Mouse (Mus musculus) ovary, adult 18-20 months (tissue): ENCODE measurements around the gene C1rl.
"Not testable (repeated sequence)": the region's sequence is repeated elsewhere in the genome, so short reads cannot be mapped to it uniquely, and the experiment has no call there.

ENCODE experiments used
- DNase-seq: peaks from one replicate; pipeline ENCODE4 v3.0.0; 2022; ENCODE audit warnings: low spot score, mixed read lengths

C1rl gene

GRCm38 (mm10) chr6:124492842-124493561, at the start of gene C1rl:
Gene C1rl (plus strand): TSS chr6:124493113.
- DNase-seq, result peak; percentile 84

- no peak for DNase-seq
These were observed 49.6 kb upstream of the C1rl start for GRCm38 (mm10) chr6:124443338-124443737.

GRCm38 (mm10) chr6:124446024-124446423, 46.9 kb upstream of the C1rl start:
- no peak for DNase-seq

GRCm38 (mm10) chr6:124446459-124446858, 46.5 kb upstream of the C1rl start:
- no peak for DNase-seq

GRCm38 (mm10) chr6:124447356-124447755, 45.6 kb upstream of the C1rl start:
- no peak for DNase-seq

GRCm38 (mm10) chr6:124448186-124448852, 44.6 kb upstream of the C1rl start:
- no peak for DNase-seq

- DNase-seq, result no peak
These were observed 43.8 kb upstream of the C1rl start for GRCm38 (mm10) chr6:124448959-124449667.

GRCm38 (mm10) chr6:124449668-124450383, 43.1 kb upstream of the C1rl start:
- no peak for DNase-seq

DNA sequence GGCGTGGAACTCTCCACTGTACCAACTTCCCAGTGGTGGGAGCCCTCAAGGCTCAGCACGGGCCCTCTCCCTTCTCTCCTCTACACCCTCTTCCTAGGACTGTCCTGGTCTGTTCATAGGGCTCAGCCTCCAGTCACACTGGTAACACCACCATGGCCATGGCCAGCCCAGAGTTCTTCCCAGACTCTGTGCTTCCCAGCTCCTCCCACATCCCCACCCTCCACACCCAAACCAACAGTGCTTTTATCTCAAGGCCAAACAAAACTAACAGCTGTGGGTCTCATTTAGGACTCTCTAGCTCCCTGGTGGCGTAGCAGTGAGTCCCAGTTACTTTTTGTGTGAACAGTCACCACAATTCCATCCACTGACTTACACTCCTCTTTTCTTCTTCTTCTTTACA, 40.9 kb upstream of the C1rl start:
- DNase-seq, result peak; percentile 23

GRCm38 (mm10) chr6:124453756-124454155, 39.2 kb upstream of the C1rl start:
- no peak for DNase-seq

DNA sequence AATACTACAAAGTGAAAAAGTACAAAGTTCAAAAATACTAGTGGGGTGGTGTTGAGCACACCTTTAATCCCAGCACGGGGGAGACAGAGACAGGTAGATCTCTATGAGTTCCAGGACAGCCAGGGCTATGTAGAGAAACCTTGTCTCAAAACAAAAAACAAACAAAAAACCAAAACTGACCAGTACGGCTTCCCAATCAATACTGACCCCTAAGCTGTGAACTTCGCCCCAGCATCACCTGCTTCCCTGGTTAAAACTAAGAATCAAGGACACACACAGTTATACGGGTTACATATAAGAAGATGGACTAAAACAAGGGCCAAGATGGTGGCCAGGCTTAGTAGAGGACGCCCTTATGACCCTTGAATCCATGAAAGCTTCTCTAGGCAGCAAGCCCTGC, 36.7 kb upstream of the C1rl start:
- DNase-seq, result no peak

GRCm38 (mm10) chr6:124457827-124458226, 35.1 kb upstream of the C1rl start:
- DNase-seq, result no peak

DNA sequence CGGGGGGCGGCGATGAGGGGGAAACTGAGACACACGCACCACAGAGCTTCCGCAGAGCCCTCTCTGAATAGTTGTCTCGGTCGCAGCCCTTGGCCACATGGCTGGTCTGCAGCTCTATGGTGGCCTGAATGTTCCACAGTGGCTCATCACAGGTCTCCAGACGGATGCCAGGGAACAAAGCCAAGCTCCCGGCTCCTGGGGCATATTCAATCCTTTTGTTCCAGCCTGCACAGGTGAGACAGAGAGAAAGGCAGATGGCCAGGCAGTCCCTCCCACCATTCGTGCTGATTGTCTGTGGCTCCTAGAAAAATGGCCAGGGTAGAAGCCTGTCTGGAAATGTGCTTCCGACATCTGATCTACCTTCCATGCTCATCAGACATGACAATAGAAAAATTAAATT, 34.4 kb upstream of the C1rl start:
- DNase-seq, result no peak

DNA sequence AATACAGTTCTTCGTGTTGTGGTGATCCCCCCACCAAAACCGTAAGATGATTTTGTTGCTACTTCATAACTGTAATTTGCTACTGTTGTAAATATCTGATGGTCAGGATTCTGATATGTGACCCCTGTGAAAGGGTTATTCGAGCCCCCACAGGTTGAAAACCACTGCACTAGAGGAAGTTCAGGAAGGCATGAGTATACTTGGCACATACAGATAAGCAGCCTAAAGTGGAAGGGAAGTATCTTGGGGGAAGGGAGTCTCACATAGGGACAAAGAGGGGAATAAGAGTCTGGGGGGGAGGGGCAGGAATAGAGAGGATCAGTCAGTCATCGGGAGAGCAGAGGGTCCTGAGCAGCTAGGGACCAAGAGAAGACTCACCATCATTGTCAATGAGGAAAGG, 33.5 kb upstream of the C1rl start:
- DNase-seq, result no peak

- no peak for DNase-seq
These were observed 29.0 kb upstream of the C1rl start for GRCm38 (mm10) chr6:124463881-124464291.

GRCm38 (mm10) chr6:124464305-124465271, 28.3 kb upstream of the C1rl start, which contains the start of gene Clstn3:
Gene Clstn3 (minus strand): TSS chr6:124464794.
- peak; percentile 81 for DNase-seq

DNA sequence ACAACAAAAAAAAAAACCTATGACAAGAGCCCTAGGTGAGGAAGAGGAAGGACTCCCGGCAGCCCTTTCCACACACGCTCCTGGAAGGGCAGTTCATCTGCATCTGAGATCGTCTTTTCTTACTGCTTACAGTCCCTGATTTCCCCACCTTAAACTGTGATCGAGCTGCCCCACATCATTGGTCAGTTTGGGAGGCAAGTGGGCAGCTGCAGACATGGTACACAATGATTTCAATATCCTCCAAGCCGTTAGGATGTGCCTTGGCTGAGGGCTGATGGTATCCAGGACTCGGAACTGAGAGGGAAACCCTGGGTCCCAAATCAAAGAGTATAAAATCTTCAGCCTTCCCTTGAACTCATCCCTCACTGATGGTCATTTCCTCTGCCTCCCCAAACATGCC, 27.6 kb upstream of the C1rl start:
- no peak for DNase-seq

- no peak for DNase-seq
These were observed 27.2 kb upstream of the C1rl start for GRCm38 (mm10) chr6:124465729-124466128.

DNA sequence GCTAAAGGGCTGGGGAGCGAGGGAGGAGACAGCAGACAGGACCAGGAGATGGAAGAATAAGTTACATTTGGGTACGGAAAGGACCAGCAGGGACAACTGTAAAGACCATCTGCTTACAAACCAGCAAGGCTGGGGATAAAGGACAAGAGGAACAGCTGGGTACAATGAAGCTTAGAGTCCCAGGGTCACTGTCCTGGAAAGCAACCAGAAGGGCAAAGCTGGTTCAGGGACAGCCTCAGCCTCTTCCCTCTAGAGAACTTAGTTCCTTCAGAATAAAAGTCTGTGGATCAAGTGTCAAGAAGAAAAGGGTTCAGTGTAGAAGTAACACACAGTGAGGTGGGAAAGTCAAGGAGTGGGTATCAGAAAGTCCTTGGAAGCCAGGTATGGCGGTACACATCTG, 21.8 kb upstream of the C1rl start:
- DNase-seq, result peak; percentile 55

DNA sequence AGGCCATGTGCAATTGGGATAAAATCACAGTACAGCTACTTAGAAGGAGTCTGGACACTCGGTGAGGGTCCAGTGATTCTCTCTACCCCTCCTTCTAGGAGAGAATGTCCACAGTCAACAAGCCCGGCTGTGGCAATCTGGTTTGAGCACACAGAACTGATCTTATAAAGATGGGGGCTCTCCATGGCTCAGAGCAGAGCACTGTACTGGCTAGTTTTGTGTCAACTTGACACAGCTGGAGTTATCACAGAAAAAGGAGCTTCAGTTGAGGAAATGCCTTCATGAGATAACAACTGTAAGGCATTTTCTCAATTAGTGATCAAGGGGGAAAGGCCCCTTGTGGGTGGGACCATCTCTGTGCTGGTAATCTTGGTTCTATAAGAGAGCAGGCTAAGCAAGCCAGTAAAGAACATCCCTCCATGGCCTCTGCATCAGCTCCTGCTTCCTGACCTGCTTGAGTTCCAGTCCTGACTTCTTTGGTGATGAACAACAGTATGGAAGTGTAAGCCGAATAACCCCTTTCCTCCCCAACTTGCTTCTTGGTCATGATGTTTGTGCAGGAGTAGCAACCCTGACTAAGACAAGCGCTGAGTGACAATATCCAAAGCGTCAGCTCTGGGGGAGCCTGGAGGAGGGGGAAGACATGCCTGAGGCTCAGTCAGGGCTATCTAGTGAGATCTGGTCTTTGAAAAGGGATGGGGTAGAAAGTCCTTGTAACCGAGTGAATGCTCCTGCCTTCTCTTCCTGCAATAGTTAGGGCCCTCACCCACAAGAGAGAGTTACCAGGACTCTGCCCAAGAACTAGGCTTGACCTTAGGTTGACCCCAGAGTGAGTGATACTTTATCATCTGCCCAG, 20.9 kb upstream of the C1rl start:
- not testable (repeated sequence) for DNase-seq
